Mouse (Mus musculus) hindbrain, embryonic 13.5 days (tissue): ENCODE measurements around the gene Taf13. TPM values are rescaled to one million over a fixed set of nuclear protein-coding genes. Genes with fewer than 3 reads are reported as not detected.

Source experiments
- ATAC-seq: fragments of 200-750 bp; cut with Nextera tagmentation; 2 replicates; pipeline ENCODE4 v1.8.0; 2017; ENCODE audit warnings: moderate TSS enrichment; ENCODE audit not compliant: low FRiP score
- H3K27ac ChIP-seq: fragments of 300-500 bp; sonication (generic); 2 replicates; pipeline ENCODE4 v1.5.1; 2015; ENCODE audit warnings: inconsistent platforms, mild to moderate bottlenecking, moderate library complexity
- H3K27me3 ChIP-seq: fragments of 300-500 bp; sonication (generic); 2 replicates; pipeline ENCODE4 v1.6.1; 2015; ENCODE audit warnings: mild to moderate bottlenecking, inconsistent platforms
- H3K36me3 ChIP-seq: fragments of 300-500 bp; sonication (generic); 2 replicates; pipeline ENCODE4 v1.6.1; 2015; ENCODE audit warnings: mild to moderate bottlenecking, inconsistent platforms
- H3K4me1 ChIP-seq: fragments of 300-500 bp; sonication (generic); replicated peaks from 2 replicates; pipeline ENCODE4 v1.6.1; 2015; ENCODE audit warnings: inconsistent platforms
- H3K4me2 ChIP-seq: fragments of 300-500 bp; sonication (generic); 2 replicates; pipeline ENCODE4 v1.6.1; 2015; ENCODE audit warnings: inconsistent platforms, mild to moderate bottlenecking, moderate library complexity
- H3K4me3 ChIP-seq: fragments of 300-500 bp; sonication (generic); 2 replicates; pipeline ENCODE4 v1.5.1; 2015; ENCODE audit warnings: mild to moderate bottlenecking, inconsistent platforms
- H3K9ac ChIP-seq: fragments of 300-500 bp; sonication (generic); 2 replicates; pipeline ENCODE4 v1.6.1; 2015; ENCODE audit warnings: mild to moderate bottlenecking, inconsistent platforms
- H3K9me3 ChIP-seq: fragments of 300-500 bp; sonication (generic); 2 replicates; pipeline ENCODE4 v1.6.1; 2016; ENCODE audit warnings: inconsistent platforms
- whole genome bisulfite sequencing: fragments of 180-500 bp; shearing (Covaris S2); methylation state at CpG from one replicate; pipeline ENCODE4 v1.1.7; 2015; 5-methylcytosine and 5-hydroxymethylcytosine counted together
- polyA plus RNA-seq: library from polyadenylated mRNA; unstranded; fragments of >200 nt; fragmentation: Nextera tagmentation; extraction: Ambion mirVana; gene quantifications from 2 replicates; pipeline ENCODE4 v1.2.1, GENCODE M21; 2015

The Taf13 gene
- 63.8 and 66.2 TPM in 2 replicates for polyA plus RNA-seq

- H3K4me3 ChIP-seq, result peak within 1 kb of the TSS; percentile 61
- peak within 1 kb of the TSS; percentile 73 for H3K4me2 ChIP-seq
- H3K4me1 ChIP-seq, result peaks cover 33% of the 10 kb centered on the region
- no peaks in the 10 kb centered on the region for H3K9me3 ChIP-seq
- ATAC-seq, result peak; percentile 97
- H3K9ac ChIP-seq, result peak within 1 kb of the TSS; percentile 83
- H3K27ac ChIP-seq, result peak within 1 kb of the TSS; percentile 82
- H3K36me3 ChIP-seq, result peaks cover 3% of the 10 kb centered on the region; the same call in 1 of the 2 replicates
- 2% methylated on average over 42 of the region's 42 CpGs for WGBS
- H3K27me3 ChIP-seq, result no peaks in the 10 kb centered on the region
Measured at GRCm38 (mm10) chr3:108571443-108572294, at the start of gene Taf13. Taf13 (plus strand) TSS chr3:108571698.

GRCm38 (mm10) chr3:108523415-108523814 is 48.1 kb upstream of the Taf13 start:
- no peak for ATAC-seq
- WGBS, result 93% methylated on average over 4 of the region's 4 CpGs
- Histone ChIP-seq H3K4me1 (no peaks in the 10 kb centered on the region), H3K36me3 (no peaks in the 10 kb centered on the region), H3K9me3 (no peaks in the 10 kb centered on the region), H3K9ac (no peak overlapping the region), H3K4me2 (no peak overlapping the region), H3K27ac (no peak overlapping the region), H3K27me3 (no peaks in the 10 kb centered on the region), H3K4me3 (no peak overlapping the region)

- H3K27ac ChIP-seq, result no peak overlapping the region
- no peak overlapping the region for H3K4me2 ChIP-seq
- H3K27me3 ChIP-seq, result no peaks in the 10 kb centered on the region
- peaks cover 6% of the 10 kb centered on the region for H3K4me1 ChIP-seq
- ATAC-seq, result no peak
- no peak overlapping the region for H3K9ac ChIP-seq
- H3K4me3 ChIP-seq, result no peak overlapping the region
- no peaks in the 10 kb centered on the region for H3K36me3 ChIP-seq
- 95% methylated on average over 8 of the region's 8 CpGs for WGBS
- H3K9me3 ChIP-seq, result no peaks in the 10 kb centered on the region
Measured at GRCm38 (mm10) chr3:108528489-108528888, 43.0 kb upstream of the Taf13 start.

GRCm38 (mm10) chr3:108533114-108533885 is 38.2 kb upstream of the Taf13 start:
- no peaks in the 10 kb centered on the region for H3K36me3 ChIP-seq
- ATAC-seq, result no peak
- H3K9me3 ChIP-seq, result no peaks in the 10 kb centered on the region
- H3K9ac ChIP-seq, result 0 out of 2 replicates have a peak overlapping the region, but pooled peaks have one; percentile 8
- 79% methylated on average over 9 of the region's 9 CpGs for WGBS
- no peak overlapping the region for H3K4me2 ChIP-seq
- H3K27me3 ChIP-seq, result peaks cover 6% of the 10 kb centered on the region; the same call in 1 of the 2 replicates
- no peak overlapping the region for H3K4me3 ChIP-seq
- H3K4me1 ChIP-seq, result peaks cover 27% of the 10 kb centered on the region
- H3K27ac ChIP-seq, result no peak overlapping the region

GRCm38 (mm10) chr3:108533951-108534350 is 37.5 kb upstream of the Taf13 start, which contains the start of gene 1700013F07Rik:
1700013F07Rik (plus strand) TSS chr3:108534150.
- no peak within 1 kb of the TSS for H3K4me2 ChIP-seq
- H3K27ac ChIP-seq, result no peak within 1 kb of the TSS
- H3K9me3 ChIP-seq, result no peaks in the 10 kb centered on the region
- no peaks in the 10 kb centered on the region for H3K36me3 ChIP-seq
- H3K27me3 ChIP-seq, result peaks cover 9% of the 10 kb centered on the region; the same call in 1 of the 2 replicates
- H3K9ac ChIP-seq, result no peak within 1 kb of the TSS
- no peak for ATAC-seq
- H3K4me1 ChIP-seq, result peaks cover 27% of the 10 kb centered on the region
- no peak within 1 kb of the TSS for H3K4me3 ChIP-seq
- 84% methylated on average over 6 of the region's 6 CpGs for WGBS

- Histone ChIP-seq H3K27ac (peak overlapping the region; percentile 78), H3K27me3 (peaks cover 9% of the 10 kb centered on the region; the same call in 1 of the 2 replicates), H3K9me3 (no peaks in the 10 kb centered on the region), H3K9ac (peak overlapping the region; percentile 69), H3K4me2 (peak overlapping the region; percentile 64), H3K4me3 (peak overlapping the region; percentile 42), H3K4me1 (peaks cover 27% of the 10 kb centered on the region), H3K36me3 (no peaks in the 10 kb centered on the region)
- 6% methylated on average over 15 of the region's 15 CpGs for WGBS
- ATAC-seq, result peak; percentile 1; the same call in 1 of the 2 replicates
Measured at GRCm38 (mm10) chr3:108535896-108536516, 35.5 kb upstream of the Taf13 start.

GRCm38 (mm10) chr3:108536517-108537260 is 34.8 kb upstream of the Taf13 start, which contains the start of gene 5330417C22Rik:
5330417C22Rik (minus strand) TSS chr3:108536536.
- peak within 1 kb of the TSS; percentile 64 for H3K4me2 ChIP-seq
- peak within 1 kb of the TSS; percentile 42 for H3K4me3 ChIP-seq
- peak; percentile 97 for ATAC-seq
- H3K9ac ChIP-seq, result peak within 1 kb of the TSS; percentile 69
- no peaks in the 10 kb centered on the region for H3K36me3 ChIP-seq
- no peaks in the 10 kb centered on the region for H3K9me3 ChIP-seq
- H3K27ac ChIP-seq, result peak within 1 kb of the TSS; percentile 78
- H3K4me1 ChIP-seq, result peaks cover 27% of the 10 kb centered on the region
- WGBS, result under 1% methylated on average over 35 of the region's 35 CpGs
- peaks cover 9% of the 10 kb centered on the region; the same call in 1 of the 2 replicates for H3K27me3 ChIP-seq

- Histone ChIP-seq H3K36me3 (no peaks in the 10 kb centered on the region), H3K4me3 (peak overlapping the region; percentile 29), H3K27ac (peak overlapping the region; percentile 66), H3K4me2 (peak overlapping the region; percentile 54), H3K9ac (peak overlapping the region; percentile 30; the same call in 1 of the 2 replicates), H3K4me1 (peaks cover 27% of the 10 kb centered on the region), H3K9me3 (no peaks in the 10 kb centered on the region), H3K27me3 (peaks cover 9% of the 10 kb centered on the region; the same call in 1 of the 2 replicates)
- peak; percentile 19; the same call in 1 of the 2 replicates for ATAC-seq
- 4% methylated on average over 17 of the region's 17 CpGs for WGBS
Measured at GRCm38 (mm10) chr3:108537303-108537702, 34.2 kb upstream of the Taf13 start.

- Histone ChIP-seq H3K27ac (no peak overlapping the region), H3K4me2 (no peak overlapping the region), H3K27me3 (0 out of 2 replicates have a peak, but pooled peaks cover 3% of the 10 kb centered on the region), H3K9ac (no peak overlapping the region), H3K9me3 (no peaks in the 10 kb centered on the region), H3K4me3 (no peak overlapping the region), H3K4me1 (peaks cover 6% of the 10 kb centered on the region; the same call in 1 of the 2 replicates), H3K36me3 (no peaks in the 10 kb centered on the region)
- no peak for ATAC-seq
- WGBS, result 88% methylated on average over 11 of the region's 11 CpGs
Measured at GRCm38 (mm10) chr3:108542299-108542698, 29.2 kb upstream of the Taf13 start.

GRCm38 (mm10) chr3:108554111-108554561 is 17.4 kb upstream of the Taf13 start:
- Histone ChIP-seq H3K27ac (peak overlapping the region; percentile 96), H3K4me3 (peak overlapping the region; percentile 83), H3K9me3 (no peaks in the 10 kb centered on the region), H3K27me3 (no peaks in the 10 kb centered on the region), H3K4me2 (peak overlapping the region; percentile 76), H3K9ac (peak overlapping the region; percentile 98), H3K36me3 (peaks cover 24% of the 10 kb centered on the region), H3K4me1 (peaks cover 8% of the 10 kb centered on the region)
- peak; percentile 82 for ATAC-seq
- 0% methylated on average over 37 of the region's 42 CpGs for WGBS
